9 mouse cellular contexts compared by ENCODE assay signal in genomic region chr12:80922869-80923268, GRCm38 (mm10). TPM values are rescaled to one million over a fixed set of nuclear protein-coding genes. Genes with fewer than 3 reads are reported as not detected.
A peak's percentile ranks its signal among the peaks of the same experiment; 100 is the strongest.
DNase-seq lines count a peak whose midpoint lies in the region; ATAC-seq and TF ChIP-seq lines count a peak whose summit lies in the region.
"Had no signal": no experiment of that assay in that cellular context is flagged by ENCODE, and none has a peak within 500 bp of the region (broad histone marks: within the 10 kb centered on the region; RNA-seq: fewer than 3 reads in every experiment).

No protein-coding gene starts in this region.

- no peak for ATAC-seq in heart, embryonic 13.5 days (ENCODE audit: extremely low read depth, insufficient number of reproducible peaks, low FRiP score, low TSS enrichment)
- ATAC-seq in intestine, postnatal 0 days: no peak
- no peak for ATAC-seq in midbrain, embryonic 14.5 days (ENCODE audit: low FRiP score, low TSS enrichment)
- ATAC-seq in inflammation-experienced regulatory T-cells, adult 6 months: no peak

- H3K27me3 ChIP-seq in heart, embryonic 13.5 days (replicated peaks): peaks cover 9% of the 10 kb centered on the region; the same call in 1 of the 2 replicates
- H3K27me3 ChIP-seq in intestine, postnatal 0 days (replicated peaks; ENCODE audit: control insufficient read depth, insufficient read depth, low read length): no peaks in the 10 kb centered on the region
- no peaks in the 10 kb centered on the region for H3K27me3 ChIP-seq in midbrain, embryonic 14.5 days (ENCODE audit: control insufficient read depth, insufficient read depth, low read length)

- H3K9ac ChIP-seq in heart, embryonic 13.5 days: 0 out of 2 replicates have a peak overlapping the region, but pooled peaks have one; percentile 33
- H3K9ac ChIP-seq in intestine, postnatal 0 days (ENCODE audit: low read depth, low read length): no peak overlapping the region
- no peak overlapping the region for H3K9ac ChIP-seq in midbrain, embryonic 14.5 days (replicated peaks; ENCODE audit: low read length)

- H3K9me3 ChIP-seq in heart, embryonic 13.5 days: no peaks in the 10 kb centered on the region
- H3K9me3 ChIP-seq in intestine, postnatal 0 days (ENCODE audit: control insufficient read depth): no peaks in the 10 kb centered on the region
- H3K9me3 ChIP-seq in midbrain, embryonic 14.5 days (ENCODE audit: control insufficient read depth, low read length): no peaks in the 10 kb centered on the region

- no peak overlapping the region for H3K27ac ChIP-seq in heart, embryonic 13.5 days (replicated peaks)
- no peak overlapping the region; the same call in 1 of the 2 replicates for H3K27ac ChIP-seq in intestine, postnatal 0 days (ENCODE audit: low read depth, low read length)
- no peak overlapping the region for H3K27ac ChIP-seq in midbrain, embryonic 14.5 days (replicated peaks; ENCODE audit: low read depth, low read length)

- H3K4me2 ChIP-seq in heart, embryonic 13.5 days: peak overlapping the region; percentile 46
- H3K4me2 ChIP-seq in intestine, postnatal 0 days (replicated peaks; ENCODE audit: low read depth): peak overlapping the region; percentile 48
- H3K4me2 ChIP-seq in midbrain, embryonic 14.5 days (ENCODE audit: low read length): peak overlapping the region; percentile 17; the same call in 1 of the 2 replicates

- H3K4me3 ChIP-seq in heart, embryonic 13.5 days: no peak overlapping the region
- H3K4me3 ChIP-seq in intestine, postnatal 0 days (ENCODE audit: low read depth, low read length): no peak overlapping the region
- H3K4me3 ChIP-seq in midbrain, embryonic 14.5 days (replicated peaks; ENCODE audit: low read depth, low read length): no peak overlapping the region
- H3K4me3 ChIP-seq: erythroblast, embryonic 14.5 days had no signal

- DNase-seq in heart, adult 8-10 months (ENCODE audit: low spot score): no peak
- DNase-seq in WW6 (ENCODE audit: low read depth, low spot score): peak; percentile 43
- no peak for DNase-seq in midbrain, embryonic 14.5 days
- no peak for DNase-seq in gastrocnemius, postnatal 4 days (ENCODE audit: low spot score in 2 of 2)
- no peak for DNase-seq in layer of hippocampus, adult 9-10 months (ENCODE audit: low spot score)

- TF ChIP-seq CTCF in intestine, postnatal 0 days (IDR thresholded peaks at IDR 0.05; ENCODE audit: low read depth): no peak

- peaks cover 17% of the 10 kb centered on the region for H3K4me1 ChIP-seq in heart, embryonic 13.5 days
- H3K4me1 ChIP-seq in intestine, postnatal 0 days (replicated peaks; ENCODE audit: control insufficient read depth, insufficient read depth, low read length): no peaks in the 10 kb centered on the region
- no peaks in the 10 kb centered on the region for H3K4me1 ChIP-seq in midbrain, embryonic 14.5 days (ENCODE audit: control insufficient read depth, insufficient read depth, low read length)

- H3K36me3 ChIP-seq in heart, embryonic 13.5 days: no peaks in the 10 kb centered on the region
- no peaks in the 10 kb centered on the region for H3K36me3 ChIP-seq in intestine, postnatal 0 days (ENCODE audit: control insufficient read depth, insufficient read depth)
- no peaks in the 10 kb centered on the region for H3K36me3 ChIP-seq in midbrain, embryonic 14.5 days (ENCODE audit: control insufficient read depth, insufficient read depth, low read length)

- 5% methylated on average over 7 of the region's 7 CpGs for WGBS in heart, embryonic 13.5 days
- 6% methylated on average over 7 of the region's 7 CpGs for WGBS in intestine, postnatal 0 days
- 12% methylated on average over 7 of the region's 7 CpGs for WGBS in midbrain, embryonic 14.5 days

RNA-seq across cellular contexts. Expression of gene Srsf5, which starts 22.4 kb away (rescaled TPM):
- polyA plus RNA-seq in heart, embryonic 13.5 days (2015; fragmentation: Nextera tagmentation; extraction: Ambion mirVana): 328 and 339 TPM in 2 replicates
- total RNA-seq in heart, adult 8-10 months (2022): 100 to 1,000 TPM in 2 of 4 experiments, 10 to 100 TPM in 2; 63.1 to 209 (median 139) TPM
- polyA plus RNA-seq in intestine, postnatal 0 days (2015; fragmentation: Nextera tagmentation; extraction: Ambion mirVana): 261 and 328 TPM in 2 replicates
- polyA plus RNA-seq in midbrain, embryonic 14.5 days (2014; fragmentation: Nextera tagmentation; extraction: Ambion mirVana): 283 and 294 TPM in 2 replicates
- 100 to 1,000 TPM; 316 to 665 (median 602) TPM for polyA plus RNA-seq in inflammation-experienced regulatory T-cells, adult 6 months (2017; shearing (Covaris generic))
- 100 to 1,000 TPM; 219 to 249 TPM for total RNA-seq in gastrocnemius, postnatal 4 days (2021)

RNA-seq across cellular contexts. Expression of gene Slc10a1, which starts 45.6 kb away (rescaled TPM):
- 0.47 and 0.61 TPM in 2 replicates for polyA plus RNA-seq in heart, embryonic 13.5 days (2015; fragmentation: Nextera tagmentation; extraction: Ambion mirVana)
- not detected for total RNA-seq in heart, adult 8-10 months (2022)
- 0.43 and 0.56 TPM in 2 replicates for polyA plus RNA-seq in intestine, postnatal 0 days (2015; fragmentation: Nextera tagmentation; extraction: Ambion mirVana)
- polyA plus RNA-seq in midbrain, embryonic 14.5 days (2014; fragmentation: Nextera tagmentation; extraction: Ambion mirVana): 0.49 and 0.50 TPM in 2 replicates
- polyA plus RNA-seq in inflammation-experienced regulatory T-cells, adult 6 months (2017; shearing (Covaris generic)): 1 to 10 TPM; 1.3 to 2.6 (median 1.9) TPM
- under 1 TPM in 1 of 2 experiments, not detected in 1; 0.78 TPM for total RNA-seq in gastrocnemius, postnatal 4 days (2021)
- polyA plus RNA-seq: erythroblast, embryonic 14.5 days had no signal
